Mouse (Mus musculus): ENCODE results near the gene Adamtsl5. TPM values are rescaled to one million over a fixed set of nuclear protein-coding genes. Genes with fewer than 3 reads are reported as not detected.

The Adamtsl5 gene
- total RNA-seq, 2 experiments from 2014 or later = 32.5 to 37.0 TPM

DNA sequence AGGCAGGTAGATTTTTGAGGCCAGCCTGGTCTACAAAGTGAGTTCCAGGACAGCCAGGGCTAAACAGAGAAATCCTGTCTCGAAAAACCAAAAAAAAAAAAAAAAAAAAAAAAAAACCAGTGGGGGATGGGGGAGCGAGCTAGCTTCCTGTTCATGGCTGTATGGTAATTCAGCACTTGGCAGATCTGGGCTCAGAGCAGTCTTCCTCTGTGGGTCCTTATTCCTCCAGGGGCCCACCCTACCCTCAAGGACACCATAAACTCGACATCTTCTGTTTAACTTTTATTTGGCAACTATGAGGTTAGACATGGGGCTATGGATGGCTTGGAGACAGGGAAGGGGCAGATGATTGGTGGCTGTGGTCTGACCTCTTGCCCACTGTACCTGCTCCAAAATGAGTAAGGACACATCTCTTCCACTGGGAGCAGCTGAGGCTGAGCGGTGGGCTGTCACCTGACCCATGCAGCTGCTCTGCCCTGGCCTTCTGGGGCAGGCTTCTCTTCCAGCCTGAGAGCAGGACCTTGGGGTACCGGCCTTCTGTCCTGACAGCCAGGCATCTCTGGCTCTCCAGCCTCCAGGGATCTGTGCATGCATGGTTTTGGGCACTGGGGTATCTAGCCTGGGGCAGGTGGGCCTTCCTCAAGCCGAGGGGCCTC lies 27.1 kb downstream of the Adamtsl5 start:
- DNase-seq (ENCODE audit: low spot score) = no peak

DNA sequence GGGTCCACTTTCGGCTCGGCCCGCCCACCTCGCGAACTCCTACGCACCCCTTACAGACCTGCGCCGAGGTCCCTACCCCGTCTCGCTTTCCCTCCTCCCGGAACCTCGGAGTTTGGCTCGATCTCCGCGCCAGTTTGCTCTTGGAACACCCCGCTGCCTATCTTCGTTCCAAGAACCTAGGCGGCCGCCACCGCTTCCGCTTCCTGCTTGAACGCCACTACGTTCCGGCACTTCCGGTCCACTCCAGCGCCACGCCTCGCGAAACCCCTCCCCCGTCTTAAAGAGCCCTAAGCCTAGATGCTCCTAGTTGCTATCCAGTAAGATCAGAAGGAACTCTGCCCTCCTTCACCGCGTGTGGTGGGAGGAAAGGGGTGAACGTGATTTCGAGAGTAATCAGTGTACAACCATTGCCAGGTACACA lies 27.9 kb downstream of the Adamtsl5 start, which contains the start of gene 2310011J03Rik:
TSS of gene 2310011J03Rik (minus strand) at position 198 of the 421 bp plus-strand sequence.
- peak; percentile 94 for DNase-seq (ENCODE audit: low spot score)

DNA sequence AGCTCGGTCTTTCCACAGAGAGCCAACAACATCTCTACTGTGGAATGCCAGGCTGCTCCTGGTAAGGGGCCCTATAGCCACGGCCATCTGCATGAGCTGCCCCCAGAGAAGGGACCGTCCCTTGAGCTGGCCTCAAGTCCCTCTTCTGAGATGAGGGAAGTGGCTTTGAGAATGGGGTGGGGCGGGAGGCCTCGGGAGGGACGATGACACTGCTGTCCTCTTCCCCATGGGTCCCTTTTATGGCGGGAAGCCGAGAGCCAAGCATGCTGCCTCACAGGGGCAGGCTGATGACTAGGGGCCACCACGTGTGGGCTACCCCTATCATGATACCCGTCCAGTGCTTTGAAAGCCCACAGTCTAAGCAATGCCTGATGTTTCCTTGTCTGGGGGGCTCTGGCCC lies 31.2 kb downstream of the Adamtsl5 start:
- no peak for DNase-seq (ENCODE audit: low spot score)

DNA sequence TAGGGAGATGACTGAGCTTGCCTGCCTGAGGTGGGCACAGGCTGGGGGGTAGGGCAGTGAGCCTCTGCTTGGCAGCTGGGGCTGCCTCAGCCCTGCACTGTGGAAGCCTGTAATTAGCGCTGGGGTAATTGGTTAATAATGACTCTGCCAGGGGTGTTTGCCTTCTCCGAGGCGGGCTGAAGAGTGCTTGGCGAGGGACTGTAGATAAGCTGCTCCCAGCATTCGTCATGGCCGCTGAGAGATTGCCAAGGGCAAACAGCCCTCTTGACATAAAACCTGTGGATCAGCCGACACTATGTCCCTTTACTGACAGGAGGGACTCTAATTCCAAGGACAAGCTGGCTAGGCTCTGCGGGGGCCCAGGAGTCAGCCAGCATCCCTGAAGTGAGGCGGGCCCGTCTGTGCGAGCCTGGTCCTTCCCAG lies 31.8 kb downstream of the Adamtsl5 start:
- DNase-seq (ENCODE audit: low spot score) = no peak

DNA sequence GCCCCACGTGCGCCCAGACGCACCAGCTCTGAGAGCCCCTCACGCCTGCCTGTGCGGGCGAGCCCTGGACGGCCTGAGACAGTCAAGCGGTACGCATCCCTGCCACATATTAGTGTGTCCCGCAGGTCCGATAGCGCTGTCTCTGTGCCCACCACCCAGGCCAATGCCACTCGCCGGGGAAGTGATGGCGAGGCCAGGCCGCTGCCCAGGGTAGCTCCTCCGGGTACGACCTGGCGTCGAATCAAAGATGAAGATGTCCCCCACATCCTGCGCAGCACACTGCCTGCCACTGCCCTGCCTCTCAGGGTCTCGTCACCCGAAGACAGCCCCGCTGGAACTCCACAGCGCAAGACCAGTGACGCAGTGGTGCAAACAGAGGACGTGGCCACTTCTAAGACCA lies 32.9 kb downstream of the Adamtsl5 start:
- DNase-seq (ENCODE audit: low spot score) = no peak

DNA sequence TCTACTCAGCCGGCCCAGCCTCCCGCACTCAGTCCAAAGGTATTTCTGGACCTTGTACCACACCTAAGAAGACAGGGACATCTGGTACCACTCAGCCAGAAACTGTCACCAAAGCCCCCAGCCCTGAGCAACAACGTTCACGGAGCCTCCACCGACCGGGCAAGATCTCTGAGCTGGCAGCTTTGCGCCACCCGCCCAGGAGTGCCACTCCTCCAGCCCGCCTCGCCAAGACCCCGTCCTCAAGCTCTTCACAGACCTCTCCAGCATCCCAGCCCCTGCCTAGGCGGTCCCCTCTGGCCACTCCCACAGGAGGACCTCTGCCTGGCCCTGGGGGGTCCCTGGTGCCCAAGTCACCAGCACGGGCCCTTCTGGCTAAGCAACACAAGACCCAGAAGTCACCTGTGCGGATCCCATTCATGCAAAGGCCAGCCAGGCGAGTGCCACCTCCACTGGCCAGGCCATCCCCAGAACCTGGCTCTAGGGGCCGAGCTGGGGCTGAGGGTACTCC lies 33.7 kb downstream of the Adamtsl5 start:
- DNase-seq (ENCODE audit: low spot score) = no peak

DNA sequence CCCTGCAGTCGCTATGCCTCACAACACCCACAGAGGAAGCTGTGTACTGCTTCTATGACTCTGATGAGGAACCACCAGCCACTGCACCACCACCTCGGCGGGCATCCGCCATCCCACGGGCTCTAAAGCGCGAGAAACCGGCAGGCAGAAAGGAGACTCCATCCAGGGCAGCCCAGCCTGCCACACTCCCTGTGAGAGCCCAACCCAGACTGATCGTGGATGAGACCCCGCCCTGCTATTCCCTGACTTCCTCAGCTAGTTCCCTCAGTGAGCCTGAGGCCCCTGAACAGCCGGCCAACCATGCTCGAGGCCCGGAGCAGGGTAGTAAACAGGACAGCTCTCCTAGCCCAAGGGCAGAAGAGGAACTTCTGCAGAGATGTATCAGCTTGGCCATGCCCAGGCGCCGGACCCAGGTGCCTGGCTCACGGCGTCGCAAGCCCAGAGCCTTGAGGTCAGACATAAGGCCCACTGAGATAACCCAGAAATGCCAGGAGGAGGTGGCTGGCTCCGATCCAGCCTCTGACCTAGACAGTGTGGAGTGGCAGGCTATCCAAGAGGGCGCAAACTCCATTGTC lies 34.5 kb downstream of the Adamtsl5 start:
- no peak for DNase-seq (ENCODE audit: low spot score)

DNA sequence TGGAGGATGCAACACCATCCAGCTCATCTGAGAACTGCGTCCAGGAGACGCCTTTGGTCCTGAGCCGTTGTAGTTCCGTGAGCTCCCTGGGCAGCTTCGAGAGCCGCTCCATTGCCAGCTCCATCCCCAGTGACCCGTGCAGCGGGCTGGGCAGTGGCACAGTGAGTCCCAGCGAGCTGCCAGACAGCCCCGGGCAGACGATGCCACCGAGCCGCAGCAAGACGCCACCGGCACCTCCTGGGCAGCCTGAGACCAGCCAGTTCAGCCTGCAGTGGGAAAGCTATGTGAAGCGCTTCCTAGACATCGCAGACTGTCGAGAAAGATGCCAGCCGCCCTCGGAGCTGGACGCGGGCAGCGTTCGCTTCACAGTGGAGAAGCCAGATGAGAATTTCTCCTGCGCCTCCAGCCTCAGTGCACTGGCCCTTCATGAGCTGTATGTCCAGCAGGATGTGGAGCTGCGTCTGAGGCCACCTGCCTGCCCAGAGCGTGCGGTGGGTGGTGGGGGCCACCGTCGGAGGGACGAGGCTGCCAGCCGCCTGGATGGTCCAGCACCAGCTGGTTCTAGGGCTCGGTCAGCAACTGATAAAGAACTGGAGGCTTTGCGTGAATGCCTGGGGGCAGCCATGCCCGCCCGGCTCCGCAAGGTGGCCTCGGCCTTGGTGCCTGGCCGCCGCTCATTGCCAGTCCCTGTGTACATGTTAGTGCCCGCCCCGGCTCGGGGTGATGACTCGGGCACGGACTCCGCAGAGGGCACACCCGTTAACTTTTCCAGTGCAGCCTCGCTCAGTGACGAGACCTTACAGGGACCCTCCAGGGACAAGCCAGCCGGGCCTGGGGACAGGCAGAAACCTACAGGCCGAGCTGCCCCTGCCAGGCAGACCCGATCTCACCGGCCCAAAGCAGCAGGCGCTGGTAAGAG lies 35.4 kb downstream of the Adamtsl5 start:
- no peak for DNase-seq (ENCODE audit: low spot score)

DNA sequence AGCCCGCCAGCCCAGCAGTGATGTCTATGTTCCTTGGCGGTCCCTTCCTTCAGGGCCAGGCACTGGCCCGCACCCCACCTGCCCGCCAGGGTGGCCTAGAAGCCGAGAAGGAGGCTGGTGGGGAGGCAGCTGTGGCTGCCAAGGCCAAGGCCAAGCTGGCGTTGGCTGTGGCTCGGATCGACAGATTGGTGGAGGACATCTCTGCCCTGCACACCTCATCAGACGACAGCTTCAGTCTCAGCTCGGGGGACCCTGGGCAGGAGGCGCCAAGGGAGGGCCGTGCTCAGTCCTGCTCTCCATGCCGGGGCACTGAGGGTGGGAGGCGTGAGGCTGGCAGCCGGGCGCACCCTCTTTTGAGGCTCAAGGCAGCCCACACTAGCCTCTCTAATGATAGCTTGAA lies 36.7 kb downstream of the Adamtsl5 start:
- no peak for DNase-seq (ENCODE audit: low spot score)

DNA sequence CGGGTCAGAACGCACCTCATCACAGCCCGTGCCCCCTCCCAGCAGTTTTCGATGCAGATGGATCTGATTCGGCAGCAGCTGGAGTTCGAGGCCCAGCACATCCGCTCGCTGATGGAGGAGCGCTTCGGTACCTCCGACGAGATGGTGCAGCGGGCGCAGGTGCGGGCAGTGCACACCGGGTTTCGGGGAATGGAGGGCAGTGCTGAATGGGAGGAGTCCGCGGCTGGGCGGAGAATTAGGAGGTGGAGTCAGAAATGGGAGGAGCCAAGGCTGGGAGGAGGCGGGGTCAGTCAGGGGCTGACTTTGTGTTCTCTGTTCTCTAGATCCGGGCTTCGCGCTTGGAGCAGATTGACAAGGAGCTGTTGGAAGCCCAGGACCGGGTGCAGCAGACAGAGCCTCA lies 43.4 kb downstream of the Adamtsl5 start:
- DNase-seq (ENCODE audit: low spot score) = no peak

DNA sequence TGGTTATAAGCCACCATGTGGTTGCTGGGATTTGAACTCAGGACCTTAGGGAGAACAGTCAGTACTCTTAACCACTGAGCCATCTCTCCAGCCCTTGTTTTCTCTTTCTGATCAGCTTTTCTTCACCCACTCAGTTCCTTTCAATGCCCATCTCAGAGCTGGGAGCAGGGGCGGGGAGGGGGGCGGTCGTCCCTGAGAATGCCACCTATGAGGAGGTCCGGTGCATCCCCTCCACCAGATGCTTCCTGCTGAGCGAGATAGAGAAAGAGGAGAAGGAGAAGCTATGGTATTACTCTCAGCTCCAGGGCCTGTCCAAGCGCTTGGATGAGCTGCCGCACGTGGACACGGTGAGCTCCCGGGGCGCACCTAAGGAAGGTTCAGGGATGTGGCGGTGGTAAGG lies 43.8 kb downstream of the Adamtsl5 start:
- DNase-seq (ENCODE audit: low spot score) = no peak

DNA sequence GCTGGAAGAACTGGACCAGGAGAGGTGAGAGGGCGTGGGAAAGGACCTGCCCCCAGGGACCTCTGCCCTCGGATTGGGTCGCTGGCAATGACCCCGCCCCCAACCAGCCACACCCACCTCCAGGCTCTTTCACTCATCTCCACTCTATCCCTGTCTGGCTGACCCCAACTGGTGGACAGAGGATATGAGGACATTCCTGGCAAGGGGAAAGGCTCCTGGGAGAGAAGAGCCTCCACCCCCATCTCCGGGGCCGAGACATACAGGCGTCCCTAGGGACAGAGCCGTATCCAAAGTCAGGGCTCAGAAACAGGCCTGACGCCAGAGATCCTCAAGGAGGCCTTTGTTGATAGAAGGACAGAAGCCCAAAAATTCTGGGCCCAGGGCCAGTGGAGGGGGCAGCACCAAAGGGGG lies 45.7 kb downstream of the Adamtsl5 start:
- peak; percentile 83 for DNase-seq (ENCODE audit: low spot score)

DNA sequence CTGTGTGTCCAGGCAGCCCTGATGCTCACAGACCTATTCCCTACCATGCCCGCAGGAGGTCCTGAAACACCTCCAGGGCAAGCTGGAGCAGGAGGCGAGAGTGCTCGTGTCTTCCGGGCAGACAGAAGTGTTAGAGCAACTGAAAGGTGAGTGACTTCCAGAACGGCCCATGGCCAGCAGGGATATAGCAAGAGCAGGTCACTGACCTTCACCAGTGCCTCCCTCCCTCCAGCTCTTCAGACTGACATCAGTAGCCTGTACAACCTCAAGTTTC lies 46.2 kb downstream of the Adamtsl5 start:
- DNase-seq (ENCODE audit: low spot score) = no peak

DNA sequence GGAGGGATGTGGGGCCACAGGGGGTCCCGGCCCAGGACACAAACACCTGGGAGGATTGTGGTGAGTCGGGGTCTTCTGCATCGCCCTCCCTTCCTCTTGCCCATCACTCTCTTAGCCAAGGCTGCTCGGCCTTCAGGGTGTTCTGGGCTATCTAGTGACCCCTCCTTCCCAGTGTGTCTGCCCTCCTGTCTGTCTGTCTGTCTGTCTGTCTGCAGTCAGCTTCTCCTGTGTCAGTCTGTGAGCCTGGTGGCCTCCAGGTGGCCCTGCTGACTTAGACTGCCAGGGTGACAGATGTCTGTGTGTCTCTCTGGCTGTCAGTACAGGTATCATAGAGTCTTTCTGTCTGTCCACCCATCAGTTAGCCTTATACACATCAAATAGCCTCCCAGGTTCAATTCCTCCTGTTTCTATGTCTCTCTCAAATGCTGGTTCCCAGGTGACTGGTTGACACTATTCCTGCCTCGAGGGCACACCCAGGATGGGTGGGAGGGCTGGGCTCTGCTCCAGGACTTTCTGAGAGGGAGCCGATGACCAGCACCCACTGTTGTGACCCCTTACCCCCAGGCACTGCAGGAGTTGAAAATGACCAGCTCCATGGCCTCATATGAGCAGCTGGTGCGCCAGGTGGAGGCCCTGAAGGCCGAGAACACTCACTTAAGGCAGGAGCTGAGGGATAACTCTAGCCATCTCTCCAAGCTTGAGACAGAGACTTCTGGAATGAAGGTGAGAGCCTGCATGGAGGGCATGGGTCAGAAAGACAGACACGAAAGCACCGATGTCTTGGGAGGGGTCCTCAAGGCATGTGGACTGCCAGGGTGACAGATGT lies 46.7 kb downstream of the Adamtsl5 start:
- no peak for DNase-seq (ENCODE audit: low spot score)

DNA sequence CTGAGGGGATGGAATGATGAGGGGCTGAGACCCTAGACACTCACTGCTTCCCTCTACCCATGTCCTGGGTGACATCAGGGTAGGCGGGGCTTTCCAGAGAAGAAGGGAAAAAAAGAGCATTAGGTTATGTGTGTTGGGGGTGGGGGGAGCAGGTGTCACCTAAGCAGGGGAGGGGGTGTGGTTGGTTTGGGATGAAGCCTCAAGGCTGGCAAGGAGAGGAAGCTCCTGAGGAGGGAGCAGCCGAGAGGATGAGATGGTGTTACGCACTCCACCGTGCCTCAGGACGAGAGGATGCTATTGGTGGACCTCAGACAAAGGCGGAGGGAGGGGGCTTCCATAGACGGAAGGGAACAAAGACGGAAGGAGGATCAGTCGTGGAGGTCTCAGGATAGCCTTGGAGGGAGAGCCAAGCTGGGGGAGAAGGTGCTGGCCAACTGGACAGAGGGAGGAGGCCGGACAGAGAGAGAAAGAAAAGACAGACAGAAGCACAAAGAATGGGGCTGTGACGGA lies 47.5 kb downstream of the Adamtsl5 start:
- no peak for DNase-seq (ENCODE audit: low spot score)

DNA sequence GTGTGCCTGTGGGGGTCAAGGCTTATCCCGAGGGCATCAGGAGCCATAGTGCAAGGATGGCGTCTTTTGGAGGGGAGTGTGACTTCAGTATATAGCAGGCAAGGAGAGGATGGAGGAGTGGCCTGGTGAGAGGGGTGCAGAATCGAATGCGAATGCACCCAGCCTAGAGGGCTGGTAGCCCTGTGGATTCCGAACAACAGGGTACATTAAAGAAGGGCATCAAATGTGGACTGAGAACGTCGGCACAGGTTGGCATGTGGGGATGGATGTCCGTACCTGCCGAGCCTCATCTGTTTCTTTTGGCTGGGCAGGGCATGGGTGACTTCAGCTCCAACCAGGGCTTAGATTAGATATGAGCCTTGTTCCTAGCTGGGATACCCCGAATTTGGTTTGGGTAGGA lies 48.4 kb downstream of the Adamtsl5 start:
- no peak for DNase-seq (ENCODE audit: low spot score)

DNA sequence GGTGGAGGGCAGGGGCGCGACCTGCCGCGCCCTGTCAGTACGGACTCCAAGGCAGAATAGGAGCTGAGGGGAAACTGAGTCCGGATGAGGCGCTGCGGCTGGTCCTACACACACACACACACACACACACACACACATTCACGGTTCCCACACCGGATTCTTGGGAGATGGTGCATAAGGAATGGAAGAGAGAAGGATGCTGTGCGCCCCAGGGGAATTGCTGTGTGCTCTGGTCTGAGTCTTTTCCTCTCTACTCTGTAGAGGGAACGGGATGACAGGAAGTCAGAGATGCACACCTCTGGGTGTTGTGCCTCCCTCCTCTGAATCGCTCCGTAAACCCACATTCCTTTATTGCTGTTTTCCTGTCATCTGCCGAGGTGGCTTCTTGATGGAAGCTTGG lies 48.9 kb downstream of the Adamtsl5 start:
- no peak for DNase-seq (ENCODE audit: low spot score)

DNA sequence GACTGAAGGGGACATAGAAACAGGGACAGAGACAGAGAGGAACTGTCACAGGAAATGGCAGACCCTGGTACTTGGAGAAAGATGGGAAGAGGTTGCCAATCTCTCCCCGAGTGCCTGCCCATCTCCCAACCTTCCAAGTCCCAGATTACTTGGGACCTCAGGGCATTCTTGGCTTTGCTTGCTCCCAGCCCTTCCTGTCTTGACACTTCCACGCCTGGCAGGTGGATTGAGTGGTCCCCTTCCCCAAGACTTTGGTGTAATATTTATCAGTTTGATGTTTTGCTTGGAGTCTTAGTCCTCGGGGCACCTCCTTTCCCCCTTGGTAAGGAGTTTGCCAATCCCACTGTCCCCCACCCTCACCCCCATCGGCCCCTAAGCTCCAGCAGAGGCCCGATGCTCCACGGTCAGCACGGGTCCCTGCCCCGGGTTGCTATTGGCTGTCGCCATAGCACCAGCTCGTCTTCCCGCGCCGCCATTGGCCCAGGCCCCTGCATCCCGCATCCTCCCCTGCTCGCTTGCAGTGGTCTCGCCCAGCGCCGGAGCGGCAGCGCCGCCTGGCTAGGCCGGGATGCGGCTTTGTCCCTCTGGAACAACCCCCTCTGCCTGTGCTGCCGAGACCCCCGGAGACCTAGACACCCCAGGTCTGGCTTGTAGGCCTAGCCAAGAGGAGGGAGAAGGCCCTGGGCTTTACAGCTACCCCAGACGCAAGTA lies 49.5 kb downstream of the Adamtsl5 start:
- no peak for DNase-seq (ENCODE audit: low spot score)

DNA sequence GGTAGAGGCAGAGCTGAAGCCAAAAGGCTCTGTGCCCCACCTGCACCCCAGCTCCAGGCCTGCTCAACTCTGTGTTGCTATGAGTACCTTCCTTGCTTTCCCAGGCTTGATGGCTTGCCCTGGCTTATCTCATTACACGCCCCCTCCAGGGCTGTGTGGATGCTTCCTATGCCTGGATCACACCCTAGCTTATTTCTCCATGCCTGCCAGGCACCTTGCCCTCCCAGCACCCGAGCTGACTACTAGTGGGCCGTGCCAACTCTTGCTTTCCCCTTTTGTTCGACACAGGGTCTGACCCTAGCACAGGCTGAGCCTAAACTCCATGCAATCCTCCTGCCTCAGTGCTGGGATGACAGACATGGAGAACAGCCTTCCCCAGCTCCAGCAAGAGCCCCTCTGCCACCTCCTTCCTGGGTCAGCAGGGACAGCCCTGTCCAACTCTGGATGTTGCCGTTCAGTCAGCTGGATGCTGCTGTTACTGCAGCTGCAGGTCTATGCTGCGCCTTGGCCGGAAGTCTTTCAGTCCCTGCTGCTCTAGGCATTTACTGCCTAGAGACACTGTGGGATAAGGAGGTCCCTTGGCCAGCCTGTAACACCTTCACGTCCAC lies 50.6 kb downstream of the Adamtsl5 start:
- DNase-seq (ENCODE audit: low spot score) = no peak

DNA sequence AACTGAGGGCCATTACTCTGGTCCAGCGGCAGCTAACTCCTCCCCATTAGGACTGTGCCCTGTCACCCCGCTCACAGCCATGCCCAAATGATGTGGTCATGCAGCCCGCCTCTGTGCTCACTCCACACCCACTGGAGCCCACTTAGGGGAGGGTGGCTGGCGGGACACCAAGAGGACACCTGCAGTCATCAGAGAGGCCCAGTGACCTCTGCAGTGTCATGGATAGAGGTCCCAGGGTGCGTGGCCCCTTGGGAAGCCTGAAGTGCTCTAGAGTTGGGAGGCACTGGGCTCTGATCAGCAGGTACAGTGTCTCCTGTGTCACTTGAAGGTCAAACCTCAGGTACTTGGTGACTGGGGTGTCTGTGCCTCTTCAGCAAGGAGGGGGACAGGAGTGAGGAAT lies 51.4 kb downstream of the Adamtsl5 start:
- no peak for DNase-seq (ENCODE audit: low spot score)
